Mouse (Mus musculus) skeletal muscle tissue, adult 2 months (tissue): Measurements from ENCODE around the gene Cd2ap.
A peak's percentile ranks its signal among the peaks of the same experiment; 100 is the strongest.

ENCODE experiments used
- DNase-seq: peaks from one replicate; pipeline ENCODE4 v3.0.0-alpha.2; 2012; ENCODE audit warnings: low read depth, low spot score

Cd2ap gene

DNA sequence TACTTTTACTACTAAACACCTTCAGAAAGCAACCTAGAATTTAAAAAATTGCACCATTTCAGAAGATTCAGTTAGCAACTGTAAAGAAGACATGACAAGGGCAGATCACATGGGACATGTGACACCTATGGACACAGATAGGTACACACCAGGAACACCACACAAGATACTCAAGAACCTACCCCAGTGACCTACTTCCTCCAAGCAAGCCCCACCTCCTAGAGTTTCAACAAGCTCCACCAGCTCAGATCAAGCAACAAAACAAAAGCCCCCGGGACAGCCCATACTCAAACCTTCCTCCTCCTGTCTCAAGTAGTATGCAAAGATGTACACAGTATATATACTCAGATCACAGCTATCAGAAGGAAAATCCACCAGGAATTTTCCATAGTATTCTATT lies 16.1 kb downstream of the Cd2ap start:
- no peak for DNase-seq

DNA sequence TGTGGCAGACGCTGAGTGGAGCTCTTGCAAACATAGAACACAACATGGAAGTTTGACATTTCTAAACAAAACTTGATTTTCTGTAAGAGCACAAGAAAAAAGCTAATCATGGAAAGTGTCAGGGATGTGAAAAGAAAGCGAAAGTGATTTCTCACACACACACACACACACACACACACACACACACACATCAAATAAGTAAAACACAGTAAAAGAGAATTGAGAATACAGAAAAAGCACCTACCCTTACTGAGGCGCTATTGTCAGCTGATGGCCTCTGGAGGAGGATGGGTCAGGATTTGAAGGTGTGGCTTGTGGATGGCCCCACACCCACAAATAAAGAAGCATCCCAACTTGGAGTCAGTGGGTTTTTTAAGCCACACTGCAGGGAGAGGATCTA lies 19.0 kb downstream of the Cd2ap start:
- DNase-seq: no peak

DNA sequence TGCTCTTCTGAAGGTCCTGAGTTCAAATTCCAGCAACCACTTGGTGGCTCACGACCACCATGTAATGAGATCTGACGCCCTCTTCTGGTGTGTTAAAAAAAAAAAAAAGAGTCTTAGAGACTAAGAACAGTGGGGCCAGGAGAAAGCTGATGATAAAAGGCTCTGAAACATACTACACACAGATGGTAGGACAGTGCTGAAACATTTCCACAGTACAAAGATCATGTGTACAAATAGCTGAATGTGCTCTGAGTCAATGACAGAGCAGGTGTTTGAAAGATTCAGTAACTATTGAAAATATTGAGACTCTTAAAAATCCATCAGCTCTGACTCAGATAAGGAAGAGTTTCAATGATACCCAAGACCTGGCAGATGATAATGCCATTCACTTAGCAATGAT lies 29.4 kb downstream of the Cd2ap start:
- DNase-seq: no peak

DNA sequence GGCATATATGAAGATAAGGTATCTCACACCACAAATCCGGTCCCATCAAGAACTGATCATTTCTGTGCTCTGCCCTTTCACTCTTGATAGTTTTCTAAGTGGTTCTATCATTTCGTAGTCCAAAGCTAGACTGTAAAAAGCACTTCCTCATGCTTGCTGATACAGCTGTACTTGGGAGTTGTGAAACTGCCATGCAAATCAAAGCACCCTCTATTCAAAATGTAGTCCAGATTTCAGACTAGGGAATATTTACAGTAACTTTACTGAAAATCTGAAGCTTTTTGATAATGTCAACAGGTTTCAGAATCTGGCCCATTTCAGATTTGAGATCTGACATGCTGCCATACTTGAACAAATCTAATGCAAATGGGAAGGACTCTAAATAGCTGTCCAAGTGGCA lies 39.3 kb downstream of the Cd2ap start:
- no peak for DNase-seq

DNA sequence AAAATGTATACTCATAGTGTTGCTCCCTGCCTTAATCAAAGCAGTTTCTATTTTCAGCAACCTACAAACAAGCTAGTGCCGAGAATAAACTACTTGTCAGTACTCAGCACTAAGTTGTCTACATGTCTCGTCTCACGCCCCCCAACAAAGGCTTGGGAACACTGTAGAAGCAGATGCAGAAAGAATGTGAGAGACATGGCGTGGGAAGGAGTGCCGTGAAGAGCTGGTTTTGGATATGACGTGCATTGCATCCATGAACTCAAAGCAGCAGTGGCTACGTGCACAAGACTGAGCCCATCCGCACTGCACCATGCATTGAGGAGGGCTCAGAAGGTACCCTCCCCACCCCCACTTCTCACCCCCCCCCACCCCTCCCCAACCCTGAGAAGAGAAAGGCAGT lies 53.7 kb downstream of the Cd2ap start:
- no peak for DNase-seq

DNA sequence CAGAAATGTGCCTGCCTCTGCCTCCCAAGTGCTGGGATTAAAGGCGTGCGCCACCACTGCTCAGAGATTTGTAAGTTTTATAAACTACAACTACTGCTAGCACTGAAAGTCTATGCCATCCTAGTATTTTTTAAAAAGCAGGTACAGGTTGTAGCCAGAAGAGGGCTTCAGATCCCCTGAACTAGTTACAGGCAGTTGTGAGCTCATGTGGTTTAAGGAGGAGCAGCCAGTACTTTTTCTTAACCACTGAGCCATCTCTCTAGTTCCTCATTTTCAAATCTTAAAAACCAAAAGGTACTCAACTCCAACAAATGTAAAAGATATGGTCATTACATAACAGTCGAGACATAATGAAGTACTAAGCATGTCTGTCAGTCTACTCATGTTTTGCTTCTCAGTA lies 61.1 kb downstream of the Cd2ap start:
- DNase-seq: peak; percentile 10

DNA sequence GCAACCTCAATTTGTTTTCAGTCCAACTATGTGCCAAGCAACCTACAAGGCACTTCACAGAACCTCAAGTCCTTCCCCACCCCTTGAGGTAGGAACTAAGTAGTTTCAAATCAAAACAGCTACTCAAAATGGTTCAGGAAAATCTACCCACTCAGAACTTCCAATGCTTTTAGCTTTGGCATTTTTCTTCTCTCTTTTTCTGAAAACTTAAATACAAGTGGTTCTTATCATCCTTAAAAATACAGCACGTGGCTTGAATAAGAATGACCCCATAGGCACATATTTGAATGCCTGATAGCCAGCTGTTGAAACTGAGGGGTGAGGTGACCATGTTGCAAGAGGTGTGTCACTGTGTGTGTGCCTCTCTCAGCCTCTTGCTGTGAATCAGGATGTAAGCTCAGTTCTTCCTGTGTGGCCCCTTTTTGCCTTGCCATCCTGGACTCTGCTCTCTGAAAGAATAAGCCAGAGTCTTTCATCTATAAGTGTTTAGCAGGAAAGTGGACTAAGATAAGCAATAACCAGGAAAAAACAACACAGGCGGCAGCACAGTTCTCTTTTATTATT lies 84.0 kb downstream of the Cd2ap start:
- DNase-seq: no peak

DNA sequence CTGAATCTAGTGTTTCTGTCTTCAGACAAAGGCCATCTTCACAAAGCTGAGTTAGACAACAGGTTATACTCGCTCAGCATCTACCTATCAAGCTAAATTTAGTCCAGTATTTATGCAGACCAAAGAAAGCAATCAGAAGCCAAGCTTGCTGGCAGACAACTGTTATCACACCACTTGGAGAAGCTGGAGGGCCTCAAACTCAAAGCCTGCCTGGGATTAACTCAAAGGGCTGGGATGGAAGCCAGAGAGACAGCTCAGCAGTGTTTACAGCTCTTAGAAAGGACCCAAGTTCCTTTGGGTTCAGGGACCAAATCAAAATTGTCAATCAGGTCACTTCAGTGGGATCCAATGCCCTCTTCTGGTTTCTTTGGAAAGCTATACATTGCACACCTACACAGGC lies 85.7 kb downstream of the Cd2ap start:
- DNase-seq: no peak

DNA sequence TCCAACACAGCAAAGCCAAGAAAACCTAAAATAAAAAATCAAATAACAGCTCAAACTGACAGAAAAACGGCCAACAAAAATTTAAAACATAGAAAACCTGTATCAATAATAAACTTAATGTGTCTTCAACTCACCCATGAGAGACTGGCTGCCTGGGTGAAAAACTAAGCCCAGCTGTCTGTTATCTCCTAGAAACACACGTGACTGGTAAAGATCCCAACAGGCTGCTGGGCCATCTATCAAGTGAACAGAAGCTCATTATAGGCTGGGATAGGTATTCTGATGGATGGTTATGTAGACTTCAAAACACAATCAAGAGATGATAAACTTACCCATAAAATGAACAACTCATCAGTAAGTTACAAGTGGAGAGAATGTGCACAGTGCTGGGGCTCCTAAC lies 86.7 kb downstream of the Cd2ap start:
- no peak for DNase-seq

DNA sequence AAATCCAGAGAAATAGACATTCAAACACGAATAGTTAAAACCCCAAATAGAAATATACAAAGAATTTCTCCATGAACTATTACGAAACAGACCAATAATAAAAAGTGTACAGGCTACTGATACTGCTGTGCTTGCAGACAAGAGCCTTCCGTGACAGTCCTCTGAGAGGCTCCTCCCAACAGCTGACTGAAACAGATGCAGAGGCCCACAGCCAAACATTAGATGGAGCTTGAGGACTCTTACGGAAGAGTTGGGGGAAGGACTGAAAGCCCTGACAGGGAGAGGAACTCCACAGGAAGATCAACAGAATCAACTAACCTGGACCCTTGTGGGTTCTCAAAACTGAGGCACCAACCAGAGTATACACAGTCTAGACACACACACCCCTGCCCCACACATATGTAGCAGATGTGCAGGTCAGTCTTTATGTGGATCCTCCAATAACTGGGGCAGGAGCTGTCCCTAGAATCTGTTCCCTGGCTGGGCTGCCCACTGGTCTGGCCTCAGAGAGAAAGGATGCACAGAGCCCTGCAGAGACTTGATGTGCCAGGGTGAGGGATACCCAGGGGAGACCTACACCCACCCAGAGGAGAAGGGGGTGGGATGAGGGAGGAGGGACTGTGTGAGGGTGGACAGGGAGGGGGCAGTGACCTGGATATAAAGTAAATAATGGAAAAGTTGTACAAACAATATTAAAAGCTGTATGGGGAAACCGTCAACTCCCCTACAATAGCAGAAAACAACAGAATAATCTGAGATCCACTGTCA lies 87.6 kb downstream of the Cd2ap start:
- peak; percentile 30 for DNase-seq

DNA sequence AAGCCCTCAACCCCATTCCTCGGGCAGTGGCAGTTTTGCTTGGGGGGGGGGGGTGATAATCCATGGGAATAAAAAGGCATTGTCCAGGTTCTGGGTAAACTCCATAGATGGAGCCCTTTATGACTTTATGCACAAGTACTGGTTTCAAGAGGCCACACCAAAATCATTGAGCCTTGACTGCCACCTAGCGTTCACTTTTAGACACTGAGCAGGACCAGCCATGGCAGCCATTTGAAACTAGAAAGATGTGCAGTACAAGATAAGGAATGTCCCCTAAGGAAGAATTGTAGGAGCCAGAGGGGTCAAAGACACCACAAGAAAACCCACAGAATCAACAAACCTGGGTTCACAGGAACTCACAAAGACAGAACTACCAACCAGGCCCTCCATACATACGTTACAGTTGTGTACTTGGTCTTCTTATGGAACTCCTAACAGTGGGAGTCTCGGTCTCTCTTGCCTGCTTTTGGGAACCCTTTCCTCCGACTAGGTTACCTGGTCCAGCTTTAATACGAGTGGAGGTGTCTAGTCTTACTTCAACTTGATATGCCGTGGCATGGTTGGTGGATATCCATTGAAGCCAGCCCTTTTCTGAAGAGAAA lies 94.2 kb downstream of the Cd2ap start:
- DNase-seq: peak; percentile 32

DNA sequence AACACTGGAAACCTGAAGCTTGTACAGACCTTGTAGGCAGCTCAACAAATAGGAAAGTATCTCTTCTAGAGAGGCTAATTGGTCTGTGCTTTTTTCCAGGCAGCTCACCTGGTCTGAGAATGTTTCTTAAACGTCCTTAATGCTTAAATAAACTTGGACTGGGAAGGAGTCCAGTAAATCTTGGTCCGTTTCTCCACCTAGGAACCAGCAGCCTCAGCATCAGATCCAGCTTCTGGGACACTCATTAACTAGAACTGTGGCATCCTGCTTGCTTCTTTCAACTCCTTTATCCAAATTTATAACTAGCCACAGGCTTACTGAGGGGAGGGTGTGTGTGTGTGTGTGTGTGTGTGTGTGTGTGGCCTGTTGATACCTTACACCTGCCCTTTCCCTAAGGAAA lies 122.7 kb downstream of the Cd2ap start:
- no peak for DNase-seq

DNA sequence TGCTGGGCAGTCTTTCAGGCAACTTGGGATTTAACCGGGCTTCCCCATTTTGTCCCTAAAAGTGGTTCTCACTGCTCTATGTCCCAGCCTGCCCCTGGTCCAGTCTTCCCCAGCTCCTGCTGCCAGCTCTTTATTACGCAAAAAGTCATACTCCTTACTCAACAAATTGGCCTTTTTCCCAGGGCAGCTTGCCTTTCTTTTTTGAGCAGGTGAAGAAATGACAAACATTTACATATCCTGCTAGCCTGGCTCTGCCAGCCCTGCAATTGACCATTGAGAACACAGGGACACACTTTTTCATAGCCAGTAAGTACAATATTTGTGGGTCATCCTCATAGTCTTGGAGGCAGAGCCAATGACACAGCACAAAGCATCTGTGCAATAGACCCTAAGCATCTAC lies 124.3 kb downstream of the Cd2ap start:
- DNase-seq: peak; percentile 20

DNA sequence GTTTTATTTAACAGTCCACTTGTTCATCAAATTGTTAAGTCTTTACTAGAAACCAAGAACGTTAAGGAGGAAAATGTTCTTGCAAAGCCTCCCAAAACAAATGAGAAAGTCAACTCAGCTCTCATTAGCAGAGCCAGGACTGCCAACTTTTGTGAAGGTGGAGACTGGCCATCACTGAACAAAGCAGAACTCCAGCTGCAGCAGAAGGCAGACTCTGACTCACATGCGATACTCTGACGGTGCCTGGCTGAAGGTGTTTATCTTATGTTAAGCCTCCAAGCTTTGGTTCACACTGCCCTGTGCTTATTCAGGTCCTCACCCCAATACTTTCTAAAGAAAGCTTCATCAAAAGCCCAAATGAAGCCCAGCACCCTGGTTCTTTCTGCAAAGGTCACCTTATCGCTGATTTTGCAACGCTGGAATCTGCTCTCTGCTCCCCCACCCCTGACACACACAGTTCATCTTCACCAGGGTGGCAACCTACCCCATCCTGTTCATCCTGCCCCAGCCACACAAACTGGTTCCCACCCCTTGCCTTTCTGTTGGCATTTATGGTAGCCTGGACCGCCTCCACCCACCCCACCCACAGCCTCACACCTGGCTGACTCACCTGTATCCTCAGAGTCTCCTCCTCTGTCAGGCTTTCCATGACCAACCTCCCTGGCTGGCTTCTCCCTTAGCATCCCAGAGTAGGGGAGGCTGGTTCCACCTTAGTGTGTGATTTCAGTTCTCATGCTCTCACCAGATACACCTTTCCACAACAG lies 130.6 kb downstream of the Cd2ap start:
- no peak for DNase-seq
